Mouse (Mus musculus) limb, embryonic 12.5 days (tissue): ENCODE measurements around the gene Htr2a. TPM values are rescaled to one million over a fixed set of nuclear protein-coding genes. Genes with fewer than 3 reads are reported as not detected.

ENCODE experiments used
- ATAC-seq: fragments of 200-750 bp; cut with Nextera tagmentation; 2 replicates; pipeline ENCODE4 v1.8.0; 2017; ENCODE audit warnings: low read depth, moderate TSS enrichment; ENCODE audit not compliant: insufficient number of reproducible peaks, insufficient read depth, low FRiP score, low TSS enrichment
- H3K27ac ChIP-seq: fragments of 300-500 bp; sonication (generic); 2 replicates; pipeline ENCODE4 v1.5.1; 2016; ENCODE audit warnings: mild to moderate bottlenecking, moderate library complexity
- H3K27me3 ChIP-seq: fragments of 300-500 bp; sonication (generic); 2 replicates; pipeline ENCODE4 v1.6.1; 2016; ENCODE audit warnings: mild to moderate bottlenecking, moderate library complexity
- H3K36me3 ChIP-seq: fragments of 300-500 bp; sonication (generic); 2 replicates; pipeline ENCODE4 v1.6.1; 2016; ENCODE audit warnings: mild to moderate bottlenecking, moderate library complexity
- H3K4me1 ChIP-seq: fragments of 300-500 bp; sonication (generic); replicated peaks from 2 replicates; pipeline ENCODE4 v1.6.1; 2016
- H3K4me2 ChIP-seq: fragments of 300-500 bp; sonication (generic); 2 replicates; pipeline ENCODE4 v1.6.1; 2016; ENCODE audit warnings: mild to moderate bottlenecking, moderate library complexity
- H3K4me3 ChIP-seq: fragments of 300-500 bp; sonication (generic); replicated peaks from 2 replicates; pipeline ENCODE4 v1.5.1; 2016; ENCODE audit warnings: mild to moderate bottlenecking
- H3K9ac ChIP-seq: fragments of 300-500 bp; sonication (generic); replicated peaks from 2 replicates; pipeline ENCODE4 v1.6.1; 2016; ENCODE audit warnings: mild to moderate bottlenecking, moderate library complexity
- H3K9me3 ChIP-seq: fragments of 300-500 bp; sonication (generic); 2 replicates; pipeline ENCODE4 v1.6.1; 2016; ENCODE audit warnings: mild to moderate bottlenecking, moderate library complexity
- WGBS: fragments of 180-500 bp; shearing (Covaris S2); methylation state at CpG from one replicate; pipeline ENCODE4 v1.1.7; 2016; 5-methylcytosine and 5-hydroxymethylcytosine counted together
- polyA plus RNA-seq: library from polyadenylated mRNA; unstranded; fragments of >200 nt; fragmentation: Nextera tagmentation; extraction: Ambion mirVana; gene quantifications from 2 replicates; pipeline ENCODE4 v1.2.1, GENCODE M21; 2016

Gene Htr2a
- polyA plus RNA-seq, 1 experiment from 2014 or later, result 0.18 TPM

DNA sequence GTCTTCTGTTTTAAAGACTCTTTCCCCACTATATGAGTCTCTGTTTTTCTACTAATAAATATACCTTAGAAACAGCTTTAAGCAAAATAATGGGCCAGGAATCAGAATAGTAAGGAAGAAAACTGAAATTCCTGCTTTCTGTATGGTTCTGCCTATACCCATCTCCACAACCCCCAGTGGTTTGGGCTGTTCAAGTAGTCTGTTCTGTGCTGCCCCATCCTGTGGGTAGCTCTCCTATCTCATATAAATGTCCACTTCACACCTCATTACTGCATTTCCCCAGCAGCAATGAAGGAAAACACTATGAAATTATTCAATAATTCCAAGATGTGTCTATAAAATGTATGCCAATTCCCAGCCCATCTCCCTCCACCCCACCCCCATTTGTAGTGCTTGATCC lies 56.8 kb downstream of the Htr2a start:
- H3K9ac ChIP-seq, result no peak overlapping the region
- no peaks in the 10 kb centered on the region for H3K36me3 ChIP-seq
- no peak for ATAC-seq
- no peaks in the 10 kb centered on the region for H3K27me3 ChIP-seq
- no peaks in the 10 kb centered on the region for H3K9me3 ChIP-seq
- no peak overlapping the region for H3K4me3 ChIP-seq
- H3K4me2 ChIP-seq, result no peak overlapping the region
- peaks cover 6% of the 10 kb centered on the region; the same call in 1 of the 2 replicates for H3K4me1 ChIP-seq
- H3K27ac ChIP-seq, result no peak overlapping the region

DNA sequence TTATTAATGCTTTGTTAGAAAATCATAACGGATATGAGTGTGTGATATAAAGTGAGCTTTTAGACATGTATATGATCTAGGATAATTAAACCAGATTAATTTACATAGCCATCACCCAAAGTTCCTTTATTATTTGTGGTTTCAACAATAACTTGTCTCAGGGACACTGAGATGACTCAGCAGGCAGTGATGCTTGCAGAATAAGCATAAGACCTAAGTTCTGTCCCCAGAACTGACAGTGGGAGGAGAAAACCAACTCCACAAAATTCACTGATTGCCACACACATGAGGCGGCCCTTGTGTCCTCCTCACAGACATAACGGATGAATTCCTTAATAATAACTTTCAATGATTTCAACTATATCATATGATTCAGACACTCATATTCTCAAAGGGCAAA lies 58.6 kb downstream of the Htr2a start:
- Histone ChIP-seq H3K4me2 (no peak overlapping the region), H3K4me3 (no peak overlapping the region), H3K9me3 (no peaks in the 10 kb centered on the region), H3K27me3 (no peaks in the 10 kb centered on the region), H3K9ac (no peak overlapping the region), H3K4me1 (peaks cover 15% of the 10 kb centered on the region), H3K27ac (no peak overlapping the region), H3K36me3 (no peaks in the 10 kb centered on the region)
- 85% methylated on average over 3 of the region's 3 CpGs for WGBS
- ATAC-seq, result no peak

DNA sequence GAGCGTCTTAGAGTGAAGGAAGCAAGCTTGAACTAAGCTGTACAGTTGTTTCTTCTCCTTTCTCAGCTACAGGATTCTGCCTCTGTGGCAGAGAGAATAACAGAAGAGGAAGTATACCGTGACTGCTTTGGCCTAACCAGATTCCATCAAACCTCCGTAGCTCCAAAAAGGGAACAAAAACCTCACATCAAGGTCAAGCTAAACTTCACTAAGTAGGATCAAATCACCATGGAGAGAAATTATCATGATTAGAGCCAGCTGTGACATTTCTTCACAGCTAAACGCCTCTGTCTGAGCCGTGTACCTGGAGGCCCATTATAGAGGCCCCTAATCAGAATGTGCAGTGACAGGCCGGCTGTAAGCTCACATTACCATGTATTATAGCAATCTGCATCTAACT lies 63.3 kb downstream of the Htr2a start:
- Histone ChIP-seq H3K4me1 (peaks cover 10% of the 10 kb centered on the region), H3K9ac (no peak overlapping the region), H3K4me2 (no peak overlapping the region), H3K36me3 (no peaks in the 10 kb centered on the region), H3K27me3 (no peaks in the 10 kb centered on the region), H3K27ac (0 out of 2 replicates have a peak overlapping the region, but pooled peaks have one; percentile 23), H3K4me3 (no peak overlapping the region), H3K9me3 (no peaks in the 10 kb centered on the region)
- WGBS, result 25% methylated on average over 6 of the region's 6 CpGs
- no peak for ATAC-seq

DNA sequence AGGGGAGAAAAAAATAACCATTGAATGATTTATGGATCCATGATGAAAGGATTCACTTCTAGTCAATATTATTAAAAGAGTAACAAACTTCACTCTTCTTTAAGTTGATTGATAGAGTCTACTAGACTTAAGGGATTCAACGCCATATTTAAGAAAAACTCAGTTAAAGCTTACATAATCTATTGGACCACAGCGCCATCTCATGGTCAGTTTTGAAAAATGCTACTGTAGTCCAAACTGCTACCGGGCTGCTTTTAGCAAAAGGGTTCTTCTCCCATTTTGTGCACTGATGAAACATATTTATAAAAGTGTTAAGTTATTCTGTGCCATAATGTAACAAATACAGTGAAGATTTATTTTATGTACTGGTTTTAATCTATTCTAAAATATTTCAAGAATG lies 68.4 kb downstream of the Htr2a start:
- Histone ChIP-seq H3K27ac (no peak overlapping the region), H3K4me3 (no peak overlapping the region), H3K9me3 (no peaks in the 10 kb centered on the region), H3K36me3 (no peaks in the 10 kb centered on the region), H3K4me1 (peaks cover 2% of the 10 kb centered on the region), H3K4me2 (no peak overlapping the region), H3K9ac (no peak overlapping the region), H3K27me3 (no peaks in the 10 kb centered on the region)
- ATAC-seq, result no peak
- 24% methylated on average over 3 of the region's 3 CpGs for WGBS

DNA sequence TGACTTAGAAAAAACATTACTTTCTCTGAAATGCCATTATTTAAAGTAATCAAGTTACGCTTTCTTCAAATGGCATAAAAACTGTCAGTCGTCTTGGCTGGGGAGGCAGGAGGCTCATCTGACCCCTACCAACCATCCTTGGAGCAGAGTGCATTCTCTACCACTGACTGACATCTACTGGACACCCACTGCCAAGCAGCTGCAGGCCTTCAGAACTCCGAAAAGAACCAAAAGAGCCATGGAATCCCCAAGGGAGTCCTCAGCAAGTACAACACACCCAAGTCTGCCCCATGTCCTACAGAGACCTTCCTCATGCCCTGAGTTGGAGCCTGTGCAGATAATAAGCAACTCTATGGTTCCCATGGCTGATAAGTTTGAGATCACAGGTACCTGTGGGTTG lies 82.9 kb downstream of the Htr2a start:
- H3K4me2 ChIP-seq, result no peak overlapping the region
- H3K9me3 ChIP-seq, result no peaks in the 10 kb centered on the region
- 70% methylated on average over 3 of the region's 3 CpGs for WGBS
- H3K4me1 ChIP-seq, result no peaks in the 10 kb centered on the region
- H3K36me3 ChIP-seq, result no peaks in the 10 kb centered on the region
- no peak overlapping the region for H3K9ac ChIP-seq
- ATAC-seq, result no peak
- H3K27me3 ChIP-seq, result no peaks in the 10 kb centered on the region
- no peak overlapping the region for H3K27ac ChIP-seq
- H3K4me3 ChIP-seq, result no peak overlapping the region

DNA sequence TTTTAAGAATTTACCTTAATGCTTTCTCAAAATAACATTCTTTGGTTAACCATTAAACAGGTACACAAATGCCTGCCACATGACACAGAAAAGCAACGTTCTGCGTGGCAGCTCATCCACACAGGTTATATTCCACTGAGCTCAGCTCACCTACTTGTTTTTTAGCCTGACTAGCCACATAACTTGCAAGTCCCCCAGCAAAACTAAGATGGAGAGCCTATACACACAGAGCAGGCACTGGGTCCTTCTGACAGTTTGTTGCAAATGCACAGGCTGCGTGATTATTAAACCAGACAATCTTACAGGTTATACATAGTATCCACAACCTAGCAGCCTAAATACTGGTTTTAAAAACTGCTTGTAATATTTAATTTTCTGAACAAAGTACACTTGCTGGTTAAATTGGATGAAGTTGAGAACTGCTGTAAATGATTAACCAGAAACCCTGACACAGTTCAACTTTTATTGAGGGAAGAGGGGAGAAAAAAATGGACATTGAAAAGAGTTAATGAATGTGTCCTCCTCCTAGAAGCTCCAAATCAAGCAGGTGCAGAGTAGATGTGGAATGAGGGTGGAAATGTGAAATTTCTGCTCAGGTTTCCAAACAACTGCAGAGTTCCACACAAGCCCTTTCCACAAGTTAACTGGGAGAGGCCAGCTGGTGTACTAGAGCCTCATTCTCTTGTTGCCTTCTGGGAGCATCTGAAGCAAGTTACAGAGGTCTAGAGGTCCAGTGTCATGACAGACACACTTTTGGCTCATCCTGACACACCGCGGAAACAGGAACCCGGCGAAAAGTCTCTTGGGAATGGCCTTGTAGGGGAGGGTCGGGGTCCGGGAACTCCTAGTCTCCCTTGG lies 90.8 kb downstream of the Htr2a start:
- H3K36me3 ChIP-seq, result peaks cover 12% of the 10 kb centered on the region
- no peak overlapping the region for H3K9ac ChIP-seq
- WGBS, result 31% methylated on average over 9 of the region's 9 CpGs
- no peak for ATAC-seq
- peaks cover 8% of the 10 kb centered on the region for H3K4me1 ChIP-seq
- H3K27me3 ChIP-seq, result no peaks in the 10 kb centered on the region
- peak overlapping the region; percentile 65 for H3K4me2 ChIP-seq
- peak overlapping the region; percentile 57; the same call in 1 of the 2 replicates for H3K27ac ChIP-seq
- no peaks in the 10 kb centered on the region for H3K9me3 ChIP-seq
- H3K4me3 ChIP-seq, result peak overlapping the region; percentile 83

DNA sequence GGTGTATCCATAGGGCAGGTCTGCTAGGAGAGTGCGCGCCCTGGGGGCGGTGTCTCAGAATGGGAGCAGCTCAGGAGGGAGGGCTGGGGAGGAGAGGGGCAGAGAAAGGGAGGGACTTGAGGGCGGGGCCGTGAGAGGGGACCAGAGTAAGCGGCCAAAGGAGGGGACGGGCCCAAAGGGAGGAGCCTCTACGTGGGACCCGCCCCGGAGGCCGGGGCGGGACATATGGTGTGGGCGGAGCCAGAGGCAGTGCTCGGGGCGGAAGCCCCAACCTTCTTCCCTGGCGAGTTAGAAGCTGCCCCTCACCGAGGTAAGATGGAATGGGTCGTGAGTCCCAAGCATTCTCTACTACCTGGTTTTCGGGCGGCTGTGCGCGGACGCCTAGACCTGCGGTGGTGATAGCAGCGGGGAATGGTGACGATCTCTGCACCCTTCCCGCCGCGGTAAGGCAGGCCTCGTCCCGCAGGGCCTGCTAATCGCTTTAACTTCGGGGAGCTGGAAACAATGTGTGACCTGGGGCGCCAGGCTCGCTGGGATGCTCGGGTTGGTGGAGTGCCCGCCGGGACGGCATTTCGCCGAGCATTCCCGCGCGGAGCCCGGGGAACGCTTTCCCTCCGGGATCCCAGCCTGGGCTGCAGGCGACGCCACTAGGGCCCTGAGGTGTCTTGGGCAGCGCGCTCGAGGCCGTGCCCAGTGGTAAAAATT lies 91.6 kb downstream of the Htr2a start, which contains the start of gene Esd:
Esd (plus strand) TSS at position 219 of the 705 bp plus-strand sequence.
- no peaks in the 10 kb centered on the region for H3K27me3 ChIP-seq
- ATAC-seq, result peak; percentile 98
- H3K4me2 ChIP-seq, result peak within 1 kb of the TSS; percentile 65
- 1% methylated on average over 53 of the region's 53 CpGs for WGBS
- peaks cover 20% of the 10 kb centered on the region for H3K36me3 ChIP-seq
- H3K27ac ChIP-seq, result peak within 1 kb of the TSS; percentile 88
- peak within 1 kb of the TSS; percentile 92 for H3K9ac ChIP-seq
- H3K4me1 ChIP-seq, result peaks cover 8% of the 10 kb centered on the region
- peak within 1 kb of the TSS; percentile 83 for H3K4me3 ChIP-seq
- no peaks in the 10 kb centered on the region for H3K9me3 ChIP-seq

DNA sequence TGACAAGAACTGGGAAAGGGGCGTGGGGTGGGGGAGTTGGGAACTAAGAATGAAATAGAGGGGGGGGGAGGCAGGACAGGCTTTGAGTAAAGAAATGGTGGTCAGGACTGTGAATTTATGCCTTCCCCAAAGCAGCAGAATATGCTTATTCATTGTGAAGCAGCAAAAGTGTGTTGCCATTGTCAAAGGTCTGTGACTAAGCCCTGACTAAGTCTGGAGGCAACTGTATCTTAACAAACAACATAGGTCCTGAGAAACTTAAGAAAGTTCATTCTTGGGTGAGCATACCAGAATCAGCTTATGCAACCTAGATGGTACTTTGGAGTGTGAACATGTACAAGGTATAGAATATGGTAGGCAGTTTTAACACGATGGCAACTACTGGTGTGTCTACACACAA lies 92.8 kb downstream of the Htr2a start:
- peaks cover 27% of the 10 kb centered on the region for H3K36me3 ChIP-seq
- no peak overlapping the region for H3K27ac ChIP-seq
- peak overlapping the region; percentile 65 for H3K4me2 ChIP-seq
- H3K27me3 ChIP-seq, result no peaks in the 10 kb centered on the region
- H3K4me1 ChIP-seq, result peaks cover 8% of the 10 kb centered on the region
- WGBS, result 74% methylated on average over 2 of the region's 2 CpGs
- no peaks in the 10 kb centered on the region for H3K9me3 ChIP-seq
- no peak for ATAC-seq
- H3K9ac ChIP-seq, result no peak overlapping the region
- peak overlapping the region; percentile 83 for H3K4me3 ChIP-seq

DNA sequence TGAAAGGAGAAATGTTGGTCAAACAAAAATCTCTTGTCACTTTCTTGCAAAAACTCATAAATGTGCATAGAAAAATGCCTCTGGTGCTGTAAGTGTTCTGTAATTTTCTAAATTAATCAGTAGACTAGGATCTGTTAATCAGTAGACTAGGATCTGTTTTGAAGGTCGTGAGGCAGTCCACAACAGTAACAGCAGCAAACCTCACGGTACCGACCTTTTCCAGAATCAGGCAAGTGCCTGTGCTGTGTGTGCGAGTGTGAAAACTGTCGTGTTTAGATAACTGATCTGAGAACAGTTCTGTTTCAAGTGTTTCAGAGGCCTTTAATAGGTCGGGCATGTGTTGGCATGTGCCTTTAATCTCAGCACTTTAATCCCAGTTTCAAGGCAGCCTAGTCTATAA lies 94.8 kb downstream of the Htr2a start:
- peaks cover 8% of the 10 kb centered on the region for H3K4me1 ChIP-seq
- H3K9me3 ChIP-seq, result no peaks in the 10 kb centered on the region
- no peak overlapping the region for H3K4me3 ChIP-seq
- H3K4me2 ChIP-seq, result no peak overlapping the region
- H3K9ac ChIP-seq, result no peak overlapping the region
- H3K36me3 ChIP-seq, result peaks cover 47% of the 10 kb centered on the region
- no peak overlapping the region for H3K27ac ChIP-seq
- ATAC-seq, result no peak
- no peaks in the 10 kb centered on the region for H3K27me3 ChIP-seq
- 83% methylated on average over 6 of the region's 6 CpGs for WGBS

DNA sequence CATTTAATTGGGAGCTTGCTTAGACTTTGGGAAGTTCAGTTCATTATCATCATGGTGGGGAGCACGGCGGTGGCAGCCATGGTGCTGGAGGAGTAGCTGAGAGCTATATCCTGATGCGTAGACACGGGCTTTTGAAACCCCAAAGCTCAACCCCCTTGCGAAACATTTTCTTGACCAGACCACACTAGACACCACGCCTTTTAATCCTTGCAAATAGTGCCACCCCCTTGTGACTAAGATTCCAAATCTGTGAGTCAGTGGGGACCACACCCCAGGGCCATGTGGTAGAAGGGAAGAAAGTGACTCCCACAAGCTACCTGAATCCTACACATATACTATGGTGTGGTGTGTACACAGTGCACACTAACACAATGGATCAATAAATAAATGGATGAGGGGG lies 96.2 kb downstream of the Htr2a start:
- Histone ChIP-seq H3K27ac (no peak overlapping the region), H3K27me3 (no peaks in the 10 kb centered on the region), H3K9me3 (no peaks in the 10 kb centered on the region), H3K9ac (no peak overlapping the region), H3K36me3 (peaks cover 61% of the 10 kb centered on the region), H3K4me1 (peaks cover 8% of the 10 kb centered on the region), H3K4me3 (no peak overlapping the region), H3K4me2 (no peak overlapping the region)
- 96% methylated on average over 6 of the region's 6 CpGs for WGBS
- no peak for ATAC-seq
